Mouse (Mus musculus): Measurements from ENCODE around the gene Cpsf4l.

GRCm38 (mm10) chr11:113661835-113662351 is 47.9 kb downstream of the Cpsf4l start:
- no peak for TF ChIP-seq ZKSCAN1 (IDR thresholded peaks at IDR 0.05; ENCODE audit: borderline replicate concordance, low read depth, low read length)
- TF ChIP-seq CTCF (conservative IDR thresholded peaks at IDR 0.05 in 1 of 2, IDR thresholded peaks at IDR 0.05 in 1 of 2; ENCODE audit: low read depth in 2 of 2, low read length in 2 of 2): no peak
- TF ChIP-seq EP300 (IDR thresholded peaks at IDR 0.05; ENCODE audit: low read length): no peak
- no peak for TF ChIP-seq CHD2 (IDR thresholded peaks at IDR 0.05; ENCODE audit: low read length)
- no peak; the same call in 1 of the 2 replicates for TF ChIP-seq POLR2A (IDR thresholded peaks at IDR 0.05; ENCODE audit: low read depth, low read length)
- no peak for TF ChIP-seq E2F4 (IDR thresholded peaks at IDR 0.05; ENCODE audit: insufficient replicate concordance, low read depth, low read length)
- no peak for TF ChIP-seq USF1 (IDR thresholded peaks at IDR 0.05; ENCODE audit: low read depth, low read length)
- no peak for TF ChIP-seq HCFC1 (IDR thresholded peaks at IDR 0.05; ENCODE audit: low read depth, low read length)
- no peak for TF ChIP-seq ZNF384 (IDR thresholded peaks at IDR 0.05; ENCODE audit: low read depth, low read length)

All from CH12.LX (cell line).